Mouse (Mus musculus): ENCODE data around the gene Nog. TPM values are rescaled to one million over a fixed set of nuclear protein-coding genes. Genes with fewer than 3 reads are reported as not detected.

The Nog gene
- polyA plus RNA-seq, 1 experiment, result 3.7 TPM

DNA sequence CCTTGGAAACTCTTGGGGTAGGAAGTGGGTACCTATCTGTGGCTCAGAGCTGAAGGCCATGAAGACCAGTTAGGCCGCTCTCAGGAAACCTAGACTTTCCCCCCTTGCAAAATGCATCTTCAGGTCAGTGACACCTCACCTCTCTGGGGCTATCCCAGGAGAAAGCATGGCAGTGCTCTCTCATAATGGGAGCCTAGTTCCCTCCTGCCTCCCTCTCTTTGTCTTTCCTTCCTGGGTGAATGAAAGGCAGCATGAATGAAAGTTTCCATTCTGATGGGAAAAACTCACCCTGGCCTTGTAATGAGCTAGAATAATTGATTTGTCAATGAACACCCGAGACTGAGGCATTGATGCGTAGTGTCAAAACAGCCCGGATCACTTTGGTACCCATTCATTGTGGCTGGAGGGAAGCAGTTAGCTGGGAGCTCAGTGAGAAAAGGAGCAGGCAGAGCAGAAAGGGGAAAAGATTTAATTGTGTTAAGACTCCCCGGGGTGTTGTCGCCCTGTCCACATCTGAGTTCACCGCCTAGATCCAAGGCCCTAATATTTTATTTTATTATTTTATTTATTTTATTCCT is 42.7 kb downstream of the Nog start:
- no peaks in the 10 kb centered on the region for H3K27me3 ChIP-seq (ENCODE audit: control insufficient read depth, insufficient read depth, insufficient read length)
- no peaks in the 10 kb centered on the region for H3K36me3 ChIP-seq (ENCODE audit: control insufficient read depth, insufficient read depth)
- H3K79me2 ChIP-seq (ENCODE audit: control insufficient read depth, insufficient read depth), result no peaks in the 10 kb centered on the region
- H3K4me3 ChIP-seq, result no peak overlapping the region
- no peak for TF ChIP-seq USF1 (IDR thresholded peaks at IDR 0.05; ENCODE audit: low read depth)
- TF ChIP-seq SRF (IDR thresholded peaks at IDR 0.05; ENCODE audit: control insufficient read depth, insufficient read length, low read depth), result no peak
- no peak overlapping the region for H3ac ChIP-seq (ENCODE audit: control insufficient read depth, insufficient read length)
- H3K4me2 ChIP-seq (ENCODE audit: low read depth), result no peak overlapping the region

DNA sequence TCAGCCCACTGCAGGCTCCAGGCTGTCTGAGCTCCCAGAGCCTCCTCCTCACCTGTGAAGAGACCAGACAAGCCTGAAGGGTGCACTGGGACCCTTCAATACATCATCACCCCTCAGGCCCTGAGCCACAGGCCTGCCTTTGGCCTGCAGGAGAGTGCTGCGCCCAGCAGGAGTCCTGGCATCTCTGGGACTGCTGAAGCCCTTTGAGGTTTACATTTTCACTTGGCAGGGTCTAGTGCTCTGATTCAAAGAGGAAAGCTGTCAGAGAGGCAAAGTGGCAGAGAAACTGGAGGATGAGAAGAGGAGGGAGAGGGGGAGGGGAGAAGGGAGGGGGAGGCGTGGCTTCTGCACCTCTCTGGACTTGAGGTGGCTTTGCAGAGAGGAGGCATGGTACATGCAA is 44.2 kb downstream of the Nog start:
- Histone ChIP-seq H3K27me3 (ENCODE audit: control insufficient read depth, insufficient read depth, insufficient read length) (no peaks in the 10 kb centered on the region), H3K4me3 (no peak overlapping the region), H3ac (ENCODE audit: control insufficient read depth, insufficient read length) (no peak overlapping the region), H3K79me2 (ENCODE audit: control insufficient read depth, insufficient read depth) (no peaks in the 10 kb centered on the region), H3K4me2 (ENCODE audit: low read depth) (no peak overlapping the region), H3K36me3 (ENCODE audit: control insufficient read depth, insufficient read depth) (no peaks in the 10 kb centered on the region)
- no peak for TF ChIP-seq MYOG (IDR thresholded peaks at IDR 0.05; ENCODE audit: control insufficient read depth in 1 of 3, insufficient read depth in 1 of 3, insufficient read length in 2 of 3, low read depth in 2 of 3)

DNA sequence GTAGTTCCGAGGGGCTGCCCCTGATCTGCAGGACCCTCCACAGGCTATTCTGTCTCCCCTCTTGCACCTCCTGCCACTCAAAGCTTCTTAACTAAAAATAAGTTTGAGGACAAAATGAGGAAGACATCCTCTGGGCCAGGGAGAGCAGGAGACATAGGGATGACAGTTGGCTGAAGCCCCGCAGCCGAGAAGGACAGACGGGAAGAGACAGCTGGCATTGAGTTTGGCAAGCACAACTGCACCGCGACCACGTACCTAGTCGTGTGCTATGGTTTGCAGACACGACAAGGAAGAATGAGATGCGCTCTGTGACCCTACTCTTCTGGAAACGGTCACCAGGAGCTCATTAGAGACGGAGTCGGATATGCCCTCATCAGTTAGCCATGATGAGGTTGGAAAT is 48.2 kb downstream of the Nog start:
- no peak overlapping the region for H3ac ChIP-seq (ENCODE audit: control insufficient read depth, insufficient read length)
- H3K79me2 ChIP-seq (ENCODE audit: control insufficient read depth, insufficient read depth), result no peaks in the 10 kb centered on the region
- no peaks in the 10 kb centered on the region for H3K27me3 ChIP-seq (ENCODE audit: control insufficient read depth, insufficient read depth, insufficient read length)
- TF ChIP-seq MYOG (IDR thresholded peaks at IDR 0.05; ENCODE audit: control insufficient read depth in 1 of 3, insufficient read depth in 1 of 3, insufficient read length in 2 of 3, low read depth in 2 of 3), result peak in 2 of 3 experiments; percentile 13 to 50
- TF ChIP-seq USF1 (IDR thresholded peaks at IDR 0.05; ENCODE audit: low read depth), result no peak
- TF ChIP-seq MYOD1 (IDR thresholded peaks at IDR 0.05; ENCODE audit: control insufficient read depth in 1 of 3, insufficient read length in 2 of 3, low read depth in 2 of 3), result peak in 2 of 3 experiments; percentile 58 to 80
- TF ChIP-seq REST (IDR thresholded peaks at IDR 0.05; ENCODE audit: insufficient read depth, insufficient read length), result no peak
- H3K4me3 ChIP-seq, result no peak overlapping the region
- no peak overlapping the region for H3K4me2 ChIP-seq (ENCODE audit: low read depth)
- no peaks in the 10 kb centered on the region for H3K36me3 ChIP-seq (ENCODE audit: control insufficient read depth, insufficient read depth)

Other genes with a start within 250 kb of the Nog start
- 1.5 TPM for gene Dgke, start 235.5 kb downstream of the Nog start, polyA plus RNA-seq (2012; fragmentation: generic; extraction: Trizol)
- not detected for gene Gm525, start 228.5 kb downstream of the Nog start, polyA plus RNA-seq (2012; fragmentation: generic; extraction: Trizol)